Mouse (Mus musculus) urinary bladder, postnatal 36 days (tissue): ENCODE measurements around the gene Tomm70a.
A peak's percentile ranks its signal among the peaks of the same experiment; 100 is the strongest.
"Not testable (repeated sequence)": the region's sequence is repeated elsewhere in the genome, so short reads cannot be mapped to it uniquely, and the experiment has no call there.

Source experiments
- DNase-seq, 2 experiments: peaks; one replicate each; pipeline ENCODE4 v3.0.0; 2022; ENCODE audit warnings: low spot score in 2 of 2, mixed read lengths in 1 of 2

Tomm70a gene

GRCm38 (mm10) chr16:57144741-57145140, 23.2 kb downstream of the Tomm70a start:
- no peak for DNase-seq

- no peak for DNase-seq
These were observed 29.9 kb downstream of the Tomm70a start for GRCm38 (mm10) chr16:57151437-57151836.

GRCm38 (mm10) chr16:57155899-57156298, 34.4 kb downstream of the Tomm70a start:
- no peak for DNase-seq

GRCm38 (mm10) chr16:57157076-57157475, 35.6 kb downstream of the Tomm70a start:
- DNase-seq, result no peak

- no peak for DNase-seq
These were observed 36.2 kb downstream of the Tomm70a start for GRCm38 (mm10) chr16:57157728-57158127.

GRCm38 (mm10) chr16:57159835-57160234, 38.3 kb downstream of the Tomm70a start:
- DNase-seq, result no peak

GRCm38 (mm10) chr16:57162841-57163240, 41.3 kb downstream of the Tomm70a start:
- DNase-seq, result no peak

GRCm38 (mm10) chr16:57163694-57164093, 42.2 kb downstream of the Tomm70a start:
- DNase-seq, result no peak

- DNase-seq, result no peak
These were observed 43.7 kb downstream of the Tomm70a start for GRCm38 (mm10) chr16:57165157-57165556.

- DNase-seq, result no peak
These were observed 44.6 kb downstream of the Tomm70a start for GRCm38 (mm10) chr16:57166086-57166485.

- DNase-seq, result peak; percentile 95 to 96
These were observed 45.4 kb downstream of the Tomm70a start, which contains the start of gene Nit2 for GRCm38 (mm10) chr16:57166611-57167513. Gene Nit2 (minus strand): TSS chr16:57167341.

GRCm38 (mm10) chr16:57167514-57167912, 46.0 kb downstream of the Tomm70a start:
- no peak for DNase-seq

GRCm38 (mm10) chr16:57168236-57168635, 46.7 kb downstream of the Tomm70a start:
- DNase-seq, result no peak

- no peak for DNase-seq
These were observed 49.7 kb downstream of the Tomm70a start for GRCm38 (mm10) chr16:57171161-57171560.

- DNase-seq, result no peak
These were observed 50.1 kb downstream of the Tomm70a start for GRCm38 (mm10) chr16:57171570-57171969.

- not testable (repeated sequence) for DNase-seq
These were observed 53.0 kb downstream of the Tomm70a start for GRCm38 (mm10) chr16:57174480-57174879.

GRCm38 (mm10) chr16:57175751-57176150, 54.2 kb downstream of the Tomm70a start:
- DNase-seq, result no peak

GRCm38 (mm10) chr16:57176276-57176675, 54.8 kb downstream of the Tomm70a start:
- no peak for DNase-seq

GRCm38 (mm10) chr16:57177254-57177653, 55.8 kb downstream of the Tomm70a start:
- peak in 1 of 2 experiments; percentile 15 for DNase-seq

GRCm38 (mm10) chr16:57177664-57178063, 56.2 kb downstream of the Tomm70a start:
- no peak for DNase-seq

GRCm38 (mm10) chr16:57181180-57181579, 59.7 kb downstream of the Tomm70a start:
- DNase-seq, result peak in 1 of 2 experiments; percentile 23

- DNase-seq, result no peak
These were observed 60.5 kb downstream of the Tomm70a start for GRCm38 (mm10) chr16:57182037-57182436.

GRCm38 (mm10) chr16:57186618-57187017, 65.1 kb downstream of the Tomm70a start:
- DNase-seq, result no peak
